Mouse (Mus musculus) liver, adult 10 weeks (tissue): ENCODE measurements around the gene Myo19. TPM values are rescaled to one million over a fixed set of nuclear protein-coding genes. Genes with fewer than 3 reads are reported as not detected.

Source experiments
- polyA plus RNA-seq: library from polyadenylated mRNA; stranded (reverse); fragments of 350-450 nt; fragmentation: Illumina TruSeq; extraction: RNeasy Lipid Tissue Mini Kit (QIAGEN cat#74804); gene quantifications from one replicate; pipeline ENCODE4 v1.2.3, GENCODE M21; 2014; ENCODE audit warnings: low read depth, low replicate concordance

Myo19 gene
- polyA plus RNA-seq, result 1.6 TPM

GRCm38 (mm10) chr11:84879772-84880464, at the start of gene Myo19, which contains the start of gene Pigw:
Gene Myo19, plus strand, starts transcription at chr11:84880148.
Gene Pigw, minus strand, starts transcription at chr11:84880285.

GRCm38 (mm10) chr11:84870337-84871043, 9.5 kb upstream of the Myo19 start, which contains the start of gene Ggnbp2:
Gene Ggnbp2, minus strand, starts transcription at chr11:84870817.

GRCm38 (mm10) chr11:84916053-84916702, 36.2 kb downstream of the Myo19 start, which contains the start of gene Znhit3:
Gene Znhit3, minus strand, starts transcription at chr11:84916366.

GRCm38 (mm10) chr11:84957591-84958270, 77.8 kb downstream of the Myo19 start, which contains the start of gene Car4:
Gene Car4, plus strand, starts transcription at chr11:84957786.

Other genes starting within 250 kb of the Myo19 start
- 0.69 TPM for gene Mrm1, start 60.6 kb upstream of the Myo19 start, polyA plus RNA-seq
- 11.2 TPM for gene Dhrs11, start 51.2 kb upstream of the Myo19 start, polyA plus RNA-seq
- 188 TPM for gene Ggnbp2, start 9.3 kb upstream of the Myo19 start, polyA plus RNA-seq
- gene Pigw, start 137 bp downstream of the Myo19 start, polyA plus RNA-seq, result 8.8 TPM
- gene Znhit3, start 36.2 kb downstream of the Myo19 start, polyA plus RNA-seq, result 5.2 TPM
- gene Car4, start 77.6 kb downstream of the Myo19 start, polyA plus RNA-seq, result not detected